Mouse (Mus musculus): ENCODE results near the gene Cyct.

The Cyct gene

DNA sequence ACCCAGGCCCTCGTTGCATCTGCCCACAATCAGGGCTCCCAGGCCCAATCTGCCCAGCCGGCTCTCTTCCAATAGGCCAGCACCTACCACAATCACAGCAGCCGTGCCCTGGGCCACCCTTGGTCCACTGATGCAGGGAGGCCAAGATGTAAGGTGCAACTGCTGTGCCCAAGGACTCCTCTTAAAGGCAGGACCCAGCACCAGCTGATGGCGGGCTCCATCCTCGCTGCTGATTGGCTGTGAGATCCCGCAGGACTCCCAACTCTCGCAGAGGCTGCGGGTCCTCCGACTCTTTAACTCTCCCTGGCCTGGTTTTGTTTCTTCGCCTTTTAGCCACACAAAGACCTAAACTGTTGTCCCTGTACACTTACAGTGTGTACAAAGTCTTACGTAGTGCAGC is at the start of gene Cyct:
Gene Cyct, minus strand, starts transcription at position 225 of the 400 bp plus-strand sequence.
- DNase-seq = no peak

DNA sequence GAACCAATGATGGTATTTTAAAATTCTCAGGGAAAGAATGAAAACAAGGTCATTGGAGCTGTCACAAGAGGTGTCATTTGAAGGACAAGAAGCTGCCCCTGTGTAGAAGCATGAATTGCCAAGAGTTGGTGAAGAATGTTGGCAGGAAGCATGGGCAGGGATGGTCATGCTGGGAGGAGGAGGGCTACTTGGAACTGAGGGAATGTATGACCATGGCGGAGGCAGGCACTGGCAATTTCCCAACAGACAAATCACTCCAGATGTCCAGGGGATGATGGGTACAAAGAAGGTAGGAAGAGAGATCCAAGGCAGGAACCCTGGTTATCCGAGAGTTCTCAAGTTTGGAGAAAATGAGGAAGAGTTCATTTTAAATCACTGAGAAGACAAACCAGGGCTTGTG is 49.7 kb upstream of the Cyct start:
- no peak for DNase-seq

DNA sequence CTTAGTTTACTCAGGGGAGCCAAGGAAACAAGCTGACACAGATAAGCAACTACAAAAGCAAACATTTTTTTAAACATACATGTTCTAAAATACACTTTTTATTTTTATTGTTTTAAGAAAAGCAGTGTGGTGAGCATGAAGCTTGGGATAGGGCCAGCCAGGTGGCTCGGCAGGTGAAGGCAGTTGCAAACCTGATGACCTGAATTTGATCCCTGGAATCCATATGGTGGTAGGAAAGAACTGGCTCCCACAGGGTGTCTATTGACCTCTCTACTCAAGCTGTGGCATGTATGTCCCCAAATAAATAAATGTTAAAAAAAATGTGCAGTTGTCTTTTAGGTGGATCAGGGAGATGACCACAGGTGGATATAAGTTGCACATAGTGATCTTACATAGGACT is 49.3 kb upstream of the Cyct start:
- no peak for DNase-seq

DNA sequence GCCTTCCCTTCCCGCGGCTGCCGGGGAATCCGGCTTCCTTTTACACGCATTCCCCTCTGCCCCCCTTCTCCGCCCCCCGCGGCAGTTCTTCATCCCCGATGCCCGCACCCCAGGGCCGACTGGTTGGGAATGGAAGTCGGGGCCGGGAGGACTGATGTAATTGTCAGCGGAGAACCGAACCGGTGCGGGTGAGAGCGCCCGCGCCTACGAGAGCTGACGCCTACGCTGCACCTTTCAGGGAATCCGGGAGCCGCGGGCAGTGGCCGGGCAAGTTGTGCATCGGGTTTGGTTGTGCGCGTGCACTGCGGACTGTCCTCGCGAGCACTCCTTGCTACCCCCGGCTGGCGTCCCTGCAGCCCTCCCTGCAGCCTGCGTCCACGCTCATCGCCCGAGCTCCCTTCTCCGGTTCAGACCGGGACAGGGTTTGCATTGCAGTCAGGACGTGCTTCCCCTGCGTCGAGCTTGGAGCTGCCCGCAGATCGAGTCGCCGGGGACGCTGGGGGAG is 46.7 kb upstream of the Cyct start:
- DNase-seq = peak; percentile 61

DNA sequence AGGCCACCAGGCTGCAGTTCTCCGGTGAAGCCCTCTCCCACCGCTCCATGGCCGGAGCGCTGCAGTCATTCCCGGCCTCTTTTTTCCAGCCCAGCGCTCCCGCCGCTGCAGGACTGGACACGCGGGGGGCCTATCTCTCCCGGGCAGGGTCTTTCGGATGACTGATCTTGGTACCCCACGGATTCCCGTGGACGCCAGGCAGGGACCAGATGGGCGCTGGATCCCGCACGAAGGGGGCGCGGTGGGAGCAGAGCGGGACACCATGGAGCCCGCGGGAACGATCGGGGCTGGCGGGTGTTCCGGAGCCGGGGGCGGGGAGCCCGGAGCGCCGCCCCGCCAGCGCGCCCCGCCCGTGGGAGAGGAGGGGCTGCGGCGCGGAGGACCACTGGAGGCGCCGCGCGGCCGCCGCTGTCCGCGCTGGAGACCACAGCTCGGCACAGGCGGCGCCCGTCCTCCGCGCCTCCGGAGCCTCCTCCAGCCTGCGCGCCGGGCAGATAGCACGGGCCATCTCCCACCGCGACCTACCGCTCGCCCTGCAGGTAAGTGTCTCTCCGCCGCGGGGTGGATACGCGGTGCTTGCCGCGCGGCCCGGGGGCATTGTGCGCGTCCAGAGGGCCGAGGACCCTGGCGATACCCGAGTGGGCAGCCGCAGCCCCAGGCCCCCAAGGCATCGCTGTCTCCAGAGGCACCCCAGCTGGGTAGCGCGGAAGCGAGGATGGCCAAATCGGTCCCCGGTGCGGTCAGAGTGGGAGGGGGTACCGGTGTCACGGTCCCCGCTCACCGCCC is 46.1 kb upstream of the Cyct start, which contains the start of gene Osbpl6:
Gene Osbpl6, plus strand, starts transcription at position 358 of the 786 bp plus-strand sequence.
- peak; percentile 81 for DNase-seq

DNA sequence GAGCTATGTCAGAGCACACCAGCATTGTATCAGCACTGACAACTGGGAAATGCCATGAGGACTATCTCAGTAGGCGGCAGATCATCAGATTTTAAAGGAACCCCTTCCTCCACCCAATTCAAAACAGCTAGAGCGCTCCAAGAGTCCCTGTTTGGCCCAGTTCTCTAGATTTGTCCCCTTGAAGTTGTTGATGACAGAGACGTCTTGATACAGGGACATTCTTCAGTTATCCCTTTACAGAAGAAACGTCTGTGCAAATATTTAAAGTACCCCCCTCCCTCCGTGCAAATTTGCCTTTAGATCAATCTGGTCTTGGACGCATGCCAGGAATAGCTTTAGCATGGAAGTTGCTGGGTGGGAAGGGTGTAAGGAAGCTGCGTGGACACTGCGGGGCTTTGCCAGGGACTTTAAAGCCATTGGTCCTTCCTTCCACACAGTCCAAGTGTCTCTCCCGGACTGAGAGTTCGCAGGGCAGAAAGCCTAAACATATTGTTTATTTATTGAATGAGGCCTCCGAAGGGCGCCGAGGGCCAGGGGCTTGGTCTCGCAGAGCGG is 45.4 kb upstream of the Cyct start:
- no peak for DNase-seq

DNA sequence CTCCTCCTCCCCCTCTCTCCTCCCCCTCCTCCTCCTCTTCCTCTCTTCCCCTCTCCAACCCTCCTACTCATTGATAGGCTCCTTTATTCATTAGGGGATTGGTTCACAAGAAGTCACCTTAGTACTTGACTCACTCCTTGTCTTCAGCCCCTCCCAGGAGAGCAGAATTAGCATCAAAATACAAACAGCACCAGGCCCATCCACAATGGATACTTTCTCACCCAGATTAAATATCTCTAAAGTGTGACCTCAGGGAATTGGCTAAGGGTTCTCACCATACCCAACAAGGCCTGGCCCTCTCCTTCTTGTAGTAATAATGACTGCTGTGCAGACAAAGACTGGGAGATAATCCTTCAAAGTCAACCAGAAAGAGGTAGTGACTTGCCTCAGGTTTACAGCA is 39.9 kb upstream of the Cyct start:
- no peak for DNase-seq

DNA sequence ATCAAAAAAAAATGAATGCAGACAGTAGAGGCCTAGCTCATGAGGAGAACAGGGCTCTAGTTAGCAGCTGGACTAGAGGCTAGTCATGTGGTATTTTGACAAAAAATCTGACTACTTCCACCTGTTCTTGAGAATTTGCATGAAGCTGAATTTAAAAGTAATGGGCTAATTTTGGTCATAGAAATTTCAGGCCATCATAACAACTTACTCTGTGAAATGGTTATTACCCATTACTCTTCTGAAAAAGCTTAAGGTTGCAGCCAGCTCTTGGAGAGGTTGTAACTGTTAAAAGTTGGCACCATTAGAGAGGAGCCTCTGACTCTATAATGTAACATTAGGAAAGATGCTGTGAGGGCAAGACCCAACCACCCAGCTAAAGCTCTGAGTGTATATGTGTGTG is 26.3 kb upstream of the Cyct start:
- DNase-seq = no peak

DNA sequence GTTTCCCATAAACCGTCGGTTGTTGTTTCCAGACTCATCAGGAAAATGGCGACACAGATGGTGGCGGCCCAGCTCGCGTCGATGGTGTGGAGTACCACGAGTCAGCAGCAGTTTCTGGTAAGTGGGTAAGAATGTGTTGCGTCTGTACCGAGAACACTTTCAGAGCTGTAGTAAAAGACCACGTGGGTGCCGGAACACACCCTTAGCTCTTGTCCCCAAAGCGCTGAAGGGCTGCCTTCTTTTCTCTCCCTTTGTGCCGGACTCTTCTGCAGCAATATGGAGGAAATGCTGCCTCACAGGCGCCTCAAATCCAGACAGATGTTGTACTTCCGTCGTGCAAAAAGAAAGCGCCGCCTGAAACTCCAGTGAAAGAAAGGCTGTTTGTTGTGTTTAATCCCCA is 18.4 kb upstream of the Cyct start:
- DNase-seq = no peak

DNA sequence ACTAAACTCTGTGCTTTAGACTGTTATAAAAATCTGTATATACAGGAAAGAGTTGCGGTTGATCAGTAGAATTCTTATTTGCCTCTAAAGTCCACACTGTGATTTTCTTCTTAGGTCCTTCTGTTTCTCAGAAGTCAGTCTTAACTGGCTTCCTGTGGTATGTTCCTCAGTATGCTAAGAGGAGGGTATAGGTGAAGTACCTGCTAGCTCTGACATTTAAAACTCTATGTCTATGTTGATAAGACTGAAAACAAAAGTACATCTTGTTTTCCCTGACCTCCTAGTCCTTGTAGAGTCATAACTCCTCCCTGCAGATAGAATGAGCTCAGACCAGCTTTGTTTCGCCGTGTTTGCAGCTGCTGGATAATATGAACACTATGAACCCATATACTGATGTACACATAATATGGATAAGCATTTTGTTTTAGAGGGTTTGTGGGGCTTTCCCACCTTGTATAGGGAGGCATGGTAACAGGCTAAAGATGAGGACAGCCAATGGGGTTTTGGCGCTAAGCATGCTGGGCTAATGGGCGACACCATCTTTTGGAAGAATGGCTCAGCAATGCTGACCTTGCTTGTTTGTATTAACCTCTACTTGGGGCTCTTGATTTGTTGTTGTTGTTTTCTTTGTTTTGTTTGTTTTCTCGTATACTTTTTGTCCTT is 14.4 kb upstream of the Cyct start:
- no peak for DNase-seq

DNA sequence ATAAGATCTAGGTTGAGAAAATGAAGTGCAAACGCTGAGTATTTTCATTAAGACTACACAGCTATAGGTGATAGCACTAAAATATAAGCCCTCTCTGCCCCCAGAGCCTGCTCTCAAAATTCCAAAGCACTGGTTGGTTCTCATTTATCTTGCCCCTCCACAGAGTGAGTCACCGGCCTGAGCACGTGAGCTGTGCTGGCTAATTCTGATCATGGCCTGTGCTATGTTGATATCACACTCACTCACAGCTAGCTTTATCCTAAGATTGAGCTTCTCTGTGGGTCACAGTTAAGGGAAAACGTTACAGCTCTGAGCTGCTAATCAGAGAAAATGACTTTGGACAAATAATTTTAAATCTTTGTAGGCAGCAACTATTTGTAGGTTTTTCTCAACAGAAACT is 12.0 kb upstream of the Cyct start:
- DNase-seq = no peak

DNA sequence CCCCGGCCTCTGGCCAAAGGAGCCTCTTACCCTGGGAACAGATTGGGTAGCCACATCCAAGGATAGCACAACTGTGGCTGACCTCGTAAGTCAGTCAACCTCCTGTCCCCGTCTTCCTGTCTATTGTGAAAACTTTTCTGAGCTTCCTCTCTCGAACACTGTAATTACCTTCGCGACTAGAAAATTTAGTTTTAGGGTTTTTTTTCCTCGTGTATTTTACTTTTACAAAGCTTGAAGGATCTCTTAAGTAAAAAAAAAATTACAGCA is 10.3 kb upstream of the Cyct start:
- no peak for DNase-seq

DNA sequence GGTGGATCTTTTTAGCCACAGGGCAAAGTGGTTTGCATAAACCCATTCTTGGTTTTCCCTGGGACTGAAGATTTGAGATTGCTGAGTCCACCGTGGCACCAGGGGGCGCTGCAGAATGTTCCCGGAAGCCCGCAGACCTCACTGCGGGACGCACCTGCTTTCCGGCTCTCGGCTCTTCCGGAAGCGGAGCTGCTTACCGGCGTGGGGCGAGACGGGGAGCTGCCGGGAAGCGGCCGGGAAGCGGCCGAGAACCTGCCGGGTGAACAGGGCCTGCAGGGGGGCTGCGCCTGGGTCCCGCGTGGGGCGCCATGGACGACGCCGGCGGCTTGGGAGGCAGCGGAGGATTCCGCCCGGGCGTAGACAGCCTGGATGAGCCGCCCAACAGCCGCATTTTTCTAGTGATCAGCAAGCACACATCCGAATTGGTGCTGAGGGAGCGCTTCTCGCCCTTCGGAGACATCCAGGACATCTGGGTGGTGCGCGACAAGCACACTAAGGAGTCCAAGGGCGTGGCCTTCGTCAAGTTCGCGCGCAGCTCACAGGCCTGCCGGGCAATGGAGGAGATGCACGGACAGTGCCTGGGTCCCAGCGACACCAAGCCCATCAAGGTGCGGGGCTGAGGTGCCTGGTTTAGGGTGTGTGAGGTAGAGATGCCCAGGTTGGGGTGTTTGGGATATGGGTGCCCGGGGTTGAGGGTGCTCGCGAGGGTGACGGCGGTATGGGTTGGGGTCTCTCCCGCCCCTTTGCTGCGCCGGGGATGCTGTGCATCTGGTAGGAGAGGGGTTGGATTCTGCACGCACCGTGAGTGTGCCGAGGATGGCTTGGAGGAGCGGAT is 9.8 kb upstream of the Cyct start, which contains the start of gene Rbm45:
Gene Rbm45, plus strand, starts transcription at position 164 of the 835 bp plus-strand sequence.
- DNase-seq = peak; percentile 98

DNA sequence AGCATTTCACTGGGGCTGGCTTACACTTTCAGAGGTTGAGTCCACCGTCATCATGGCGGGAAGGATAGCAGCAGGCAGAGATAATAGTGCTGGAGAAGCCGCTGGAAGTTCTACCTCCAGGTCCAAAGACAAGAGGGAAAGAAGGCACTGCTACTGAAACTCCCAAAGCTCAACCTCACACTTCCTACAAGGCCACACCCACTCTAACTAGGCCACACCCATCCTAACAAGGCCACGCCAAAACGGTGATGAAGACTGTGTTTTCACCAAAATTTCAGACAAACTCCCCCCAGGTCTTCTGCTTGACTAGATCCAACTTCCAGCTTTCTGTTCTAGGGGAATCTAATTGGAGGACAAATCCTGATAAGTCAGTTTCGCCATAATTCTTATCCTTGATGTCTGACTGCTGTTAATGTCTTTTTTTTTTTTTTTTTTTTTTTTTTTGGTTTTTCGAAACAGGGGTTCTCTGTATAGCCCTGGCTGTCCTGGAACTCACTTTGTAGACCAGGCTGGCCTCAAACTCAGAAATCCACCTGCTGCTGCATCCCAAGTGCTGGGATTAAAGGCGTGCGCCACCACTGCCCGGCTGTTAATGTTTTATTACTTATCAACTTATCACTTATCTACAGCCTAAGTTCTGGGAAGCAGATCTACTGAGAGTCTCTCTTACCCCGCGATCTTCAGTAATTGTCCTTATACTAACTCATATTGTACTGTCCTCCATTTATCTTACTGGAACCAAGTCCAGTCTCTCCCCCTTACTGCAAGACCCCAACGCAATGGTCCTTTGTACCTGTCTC is 8.8 kb upstream of the Cyct start:
- no peak for DNase-seq

DNA sequence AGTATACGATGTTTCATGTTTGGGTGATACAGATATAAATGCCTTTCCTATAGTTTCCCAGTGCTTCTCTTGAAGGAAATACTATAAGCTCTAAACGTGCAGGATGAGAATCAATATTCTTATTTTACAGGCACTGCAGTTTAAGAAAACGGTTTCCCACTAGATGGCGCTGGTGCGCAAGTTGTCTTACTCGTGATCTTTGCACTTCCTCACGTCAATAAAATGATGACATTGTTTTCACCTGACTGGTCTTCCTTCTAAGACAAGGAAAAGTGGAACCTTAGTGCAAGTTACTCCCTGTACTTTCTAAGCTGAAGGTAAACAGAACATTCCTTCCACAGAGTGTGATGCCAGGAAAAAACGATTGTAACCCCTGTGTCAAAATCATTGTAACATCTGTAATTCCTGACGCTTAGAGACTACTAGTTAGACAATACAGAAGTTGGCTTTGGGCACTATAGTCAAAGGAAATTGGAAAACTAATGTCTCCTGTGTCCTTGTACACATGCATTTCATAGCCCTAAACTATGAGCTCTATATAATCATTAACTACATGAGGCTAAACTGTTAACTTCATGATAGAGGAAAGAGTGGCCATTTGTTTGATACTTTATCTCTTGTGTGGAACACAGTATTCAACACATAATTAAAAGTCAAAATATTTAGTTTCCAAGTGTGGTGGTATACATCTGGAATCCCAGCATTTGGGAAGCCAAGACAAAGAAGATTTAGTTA is 7.1 kb upstream of the Cyct start:
- DNase-seq = peak; percentile 95

DNA sequence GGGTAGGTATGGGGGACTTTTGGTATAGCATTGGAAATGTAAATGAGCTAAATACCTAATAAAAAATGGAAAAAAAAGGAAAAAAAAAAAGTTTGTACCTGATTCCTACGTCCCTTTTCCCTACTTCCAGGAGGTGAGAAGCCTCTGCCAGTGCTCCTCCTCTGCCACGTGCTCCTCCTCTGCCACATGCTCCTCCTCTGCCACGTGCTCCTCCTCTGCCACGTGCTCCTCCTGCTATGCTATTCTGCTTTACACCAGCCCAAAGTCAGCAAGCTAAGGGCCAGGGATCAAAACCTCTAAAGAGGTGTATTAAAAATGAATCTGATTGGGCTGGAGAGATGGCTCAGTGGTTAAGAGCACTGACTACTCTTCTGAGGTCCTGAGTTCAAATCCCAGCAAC is 5.6 kb upstream of the Cyct start:
- DNase-seq = no peak

DNA sequence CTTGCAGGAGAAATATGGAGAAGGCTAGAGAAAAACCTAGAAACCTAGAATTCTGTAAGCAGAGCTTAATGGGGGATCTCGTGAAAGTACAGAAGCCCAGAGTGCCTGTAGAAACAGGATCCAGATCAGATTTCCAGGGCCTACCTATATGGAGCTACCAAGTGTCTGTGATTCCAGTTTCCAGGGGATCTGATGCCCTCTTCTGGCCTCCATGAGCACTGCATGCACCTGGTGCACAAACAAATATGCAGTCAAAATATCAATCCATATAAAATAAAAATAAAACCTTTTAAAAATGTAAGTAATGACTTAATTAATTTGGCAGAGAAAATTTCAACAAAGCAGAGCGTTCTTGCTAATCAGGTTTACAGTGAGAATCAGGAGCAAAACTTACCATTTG is 1.9 kb upstream of the Cyct start:
- peak; percentile 67 for DNase-seq

DNA sequence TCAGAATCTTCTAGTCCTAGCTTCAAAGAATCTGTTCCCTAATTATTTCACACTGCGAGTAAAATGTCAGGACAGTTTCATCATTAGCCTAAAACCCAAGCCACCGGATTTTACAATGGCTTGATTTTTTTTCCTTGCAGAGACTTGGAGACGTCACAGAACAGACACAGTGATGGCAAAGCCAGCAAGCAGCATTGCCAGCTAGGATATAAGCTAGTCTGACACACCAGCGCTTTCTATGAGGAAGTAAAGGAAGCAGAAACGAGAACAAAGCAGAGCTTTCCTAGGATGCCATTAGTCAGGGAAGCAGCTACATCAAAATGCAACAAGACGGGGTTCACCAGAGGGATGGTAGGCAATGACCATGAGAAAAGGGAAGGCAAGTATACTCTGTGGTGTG is 12.4 kb downstream of the Cyct start:
- DNase-seq = no peak

DNA sequence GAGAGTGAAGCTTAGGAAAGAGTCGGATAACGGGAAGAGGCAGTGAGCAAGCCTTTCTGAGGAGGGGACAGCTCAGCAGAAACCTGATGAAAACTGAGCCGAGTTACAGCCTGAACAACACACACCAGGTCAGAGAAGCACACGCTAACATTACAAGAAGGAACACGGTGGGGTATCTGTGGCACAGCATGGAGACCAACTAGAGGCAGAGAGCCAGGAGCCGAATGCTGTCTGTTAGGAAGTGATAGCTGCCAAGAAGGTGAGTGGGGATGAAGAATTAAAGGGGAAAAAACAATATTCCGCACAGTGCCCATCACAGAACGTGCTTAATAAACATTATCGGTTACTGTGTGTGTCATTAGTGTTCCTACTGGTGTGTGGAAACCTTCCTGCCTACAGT is 18.1 kb downstream of the Cyct start:
- no peak for DNase-seq

DNA sequence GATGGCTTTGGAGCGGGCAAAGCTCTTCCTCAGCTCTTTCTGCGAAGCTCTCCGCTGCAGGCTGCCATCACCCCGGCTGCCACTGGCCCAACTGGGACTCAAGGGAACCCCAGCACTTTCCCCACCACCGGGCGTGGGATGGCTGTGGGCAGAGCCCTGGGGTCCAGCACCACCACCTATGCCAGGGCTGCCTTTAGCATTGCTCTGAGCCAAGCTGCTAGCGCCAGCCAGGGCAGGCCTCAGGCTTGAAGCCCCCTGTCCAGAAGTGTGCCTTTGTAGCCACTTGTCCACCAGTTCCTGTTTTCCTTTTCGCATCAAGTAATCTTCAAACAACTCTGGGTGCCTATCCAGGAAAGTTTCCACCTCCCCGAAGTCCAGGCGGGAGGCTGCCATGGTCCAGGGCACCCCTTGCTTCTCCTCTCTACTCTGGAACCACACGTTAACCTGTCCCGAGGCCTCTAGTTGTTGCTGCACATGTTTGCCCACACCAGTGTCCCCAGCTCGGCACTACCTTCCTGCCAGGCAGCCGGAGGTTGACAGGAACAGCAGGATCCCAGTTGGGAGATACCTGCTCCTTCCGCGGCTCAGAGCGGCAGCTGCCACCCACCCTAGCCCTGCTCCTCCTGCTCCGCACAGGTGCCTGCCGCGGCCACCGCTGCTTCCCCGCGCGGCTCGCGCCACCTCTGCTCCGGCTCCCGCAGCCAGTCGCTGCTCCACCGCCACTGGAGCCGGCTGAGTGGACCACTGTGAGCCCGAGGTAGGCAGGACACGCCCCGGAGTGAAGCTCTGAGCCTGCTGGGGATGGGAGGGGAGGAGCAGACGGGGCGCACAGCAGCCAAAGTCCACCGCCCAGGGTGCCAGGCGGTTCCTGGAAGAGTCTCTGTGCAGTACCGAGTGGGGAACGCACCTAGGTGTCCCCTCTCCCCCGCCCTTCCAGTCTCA is 21.8 kb downstream of the Cyct start, which contains the start of gene Pde11a:
Gene Pde11a, minus strand, starts transcription at position 560 of the 942 bp plus-strand sequence.
- peak; percentile 7 for DNase-seq

Measured in right cerebral cortex, postnatal 4 days (tissue).